Comparison of ENCODE assay signal across 22 mouse cellular contexts in the genomic region with DNA sequence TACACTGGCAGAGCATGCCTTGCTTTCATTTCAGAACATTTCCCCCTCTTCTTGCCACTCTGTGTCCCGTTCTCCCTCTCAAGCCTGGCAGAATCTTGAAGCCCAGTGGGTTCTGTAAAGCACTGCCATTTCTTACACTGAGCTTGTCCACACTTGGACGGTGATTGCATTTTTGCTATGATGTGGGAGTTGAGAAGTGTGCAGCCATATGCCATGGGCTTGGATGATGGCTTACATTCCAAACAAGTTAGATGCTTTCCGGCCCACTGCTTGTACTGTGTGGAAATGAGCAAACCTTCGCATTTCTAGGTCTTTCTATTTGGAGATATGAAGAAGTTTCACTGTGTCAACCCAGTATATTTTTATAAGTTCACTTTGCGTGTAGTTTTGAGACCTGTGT. TPM values are rescaled to one million over a fixed set of nuclear protein-coding genes. Genes with fewer than 3 reads are reported as not detected.
DNase-seq lines count a peak whose midpoint lies in the region; ATAC-seq and TF ChIP-seq lines count a peak whose summit lies in the region.
"Had no signal": no experiment of that assay in that cellular context is flagged by ENCODE, and none has a peak within 500 bp of the region (broad histone marks: within the 10 kb centered on the region; RNA-seq: fewer than 3 reads in every experiment).

No protein-coding gene starts in this region.

- TF ChIP-seq CTCF in heart, postnatal 0 days (IDR thresholded peaks at IDR 0.05; ENCODE audit: low read depth), result no peak
- no peak for TF ChIP-seq CTCF in left cerebral cortex, adult 2 months (IDR thresholded peaks at IDR 0.05)
- TF ChIP-seq CTCF in gastrocnemius, adult 2 months (IDR thresholded peaks at IDR 0.05), result no peak

- H3K9me3 ChIP-seq in heart, postnatal 0 days (replicated peaks; ENCODE audit: control insufficient read depth, low read length), result no peaks in the 10 kb centered on the region
- H3K9me3 ChIP-seq in heart, embryonic 12.5 days (replicated peaks), result no peaks in the 10 kb centered on the region
- no peaks in the 10 kb centered on the region for H3K9me3 ChIP-seq in hindbrain, embryonic 11.5 days (ENCODE audit: control insufficient read depth, low read length)
- H3K9me3 ChIP-seq: hindbrain, embryonic 12.5 days; midbrain, embryonic 12.5 days had no signal

- DNase-seq in heart, postnatal 0 days (ENCODE audit: low spot score), result no peak
- DNase-seq in left cerebral cortex, postnatal 14 days (ENCODE audit: low spot score in 2 of 2), result peak; percentile 34 to 62
- DNase-seq in left cerebral cortex, adult 2 months (ENCODE audit: extremely low spot score in 1 of 2, low spot score in 2 of 2), result no peak
- peak; percentile 49 to 72 for DNase-seq in frontal cortex, adult 2 months (ENCODE audit: extremely low spot score in 1 of 2, low spot score in 1 of 2)
- peak; percentile 54 to 59 for DNase-seq in right cerebral cortex, adult 2 months (ENCODE audit: low spot score in 2 of 2)
- no peak for DNase-seq in gastrocnemius, adult 2 months
- DNase-seq in hindbrain, embryonic 11.5 days (ENCODE audit: low spot score), result no peak
- DNase-seq: adrenal gland, postnatal 25 days; cerebellum, adult 9-10 months; gastrocnemius, postnatal 10 days; liver, postnatal 0 days; retina, postnatal 1 day; spleen, adult 18-20 months had no signal

- no peaks in the 10 kb centered on the region for H3K36me3 ChIP-seq in heart, postnatal 0 days (replicated peaks; ENCODE audit: control insufficient read depth, insufficient read depth, low read length)
- peaks cover 7% of the 10 kb centered on the region for H3K36me3 ChIP-seq in heart, embryonic 12.5 days
- H3K36me3 ChIP-seq in hindbrain, embryonic 11.5 days (ENCODE audit: control insufficient read depth, insufficient read depth, low read length), result no peaks in the 10 kb centered on the region
- H3K36me3 ChIP-seq: hindbrain, embryonic 12.5 days; midbrain, embryonic 12.5 days had no signal

- no peak overlapping the region for H3K4me2 ChIP-seq in heart, postnatal 0 days (ENCODE audit: low read depth, low read length)
- H3K4me2 ChIP-seq in heart, embryonic 12.5 days, result no peak overlapping the region
- no peak overlapping the region for H3K4me2 ChIP-seq in hindbrain, embryonic 11.5 days (replicated peaks; ENCODE audit: low read depth, low read length)
- H3K4me2 ChIP-seq: heart, embryonic 11.5 days; hindbrain, embryonic 12.5 days; liver, embryonic 11.5 days; midbrain, embryonic 12.5 days had no signal

- TF ChIP-seq EP300 in heart, postnatal 0 days (IDR thresholded peaks at IDR 0.05; ENCODE audit: low read depth), result no peak

- 0 out of 2 replicates have a peak, but pooled peaks have one; percentile 33 for ATAC-seq in heart, postnatal 0 days (ENCODE audit: insufficient read depth, low read depth)
- ATAC-seq in heart, embryonic 12.5 days (ENCODE audit: insufficient number of reproducible peaks, low FRiP score), result no peak
- ATAC-seq in hindbrain, embryonic 11.5 days (ENCODE audit: low FRiP score), result no peak
- ATAC-seq: forebrain, embryonic 16.5 days; intestine, postnatal 0 days; liver, postnatal 0 days had no signal

- H3K9ac ChIP-seq in heart, postnatal 0 days (replicated peaks; ENCODE audit: low read depth, low read length), result no peak overlapping the region
- H3K9ac ChIP-seq in heart, embryonic 12.5 days, result no peak overlapping the region
- H3K9ac ChIP-seq in hindbrain, embryonic 11.5 days (ENCODE audit: low read depth, low read length), result no peak overlapping the region
- H3K9ac ChIP-seq: hindbrain, embryonic 12.5 days; liver, postnatal 0 days; midbrain, embryonic 12.5 days had no signal

- intact Hi-C loops in left cerebral cortex, postnatal 14 days (cut with DNase I), result no loop called here
- intact Hi-C loops in left cerebral cortex, adult 2 months (cut with DNase I), result loop anchor here (2.0 to 5.0 kb wide), 3 partner anchors 24 to 202 kb away; no protein-coding TSS in a partner anchor
- intact Hi-C loops in gastrocnemius, adult 2 months (cut with DNase I), result no loop called here

- no peaks in the 10 kb centered on the region for H3K27me3 ChIP-seq in heart, postnatal 0 days (ENCODE audit: control insufficient read depth, insufficient read depth, low read length)
- no peaks in the 10 kb centered on the region for H3K27me3 ChIP-seq in heart, embryonic 12.5 days (replicated peaks)
- no peaks in the 10 kb centered on the region for H3K27me3 ChIP-seq in hindbrain, embryonic 11.5 days (ENCODE audit: control insufficient read depth, insufficient read depth, low read length)
- H3K27me3 ChIP-seq: hindbrain, embryonic 12.5 days; midbrain, embryonic 12.5 days had no signal

- H3K4me1 ChIP-seq in heart, postnatal 0 days (ENCODE audit: control insufficient read depth, insufficient read depth), result peaks cover 8% of the 10 kb centered on the region
- H3K4me1 ChIP-seq in heart, embryonic 12.5 days (replicated peaks), result peaks cover 45% of the 10 kb centered on the region
- H3K4me1 ChIP-seq in hindbrain, embryonic 11.5 days (replicated peaks; ENCODE audit: control insufficient read depth, insufficient read depth, low read length), result peaks cover 5% of the 10 kb centered on the region

- no peak overlapping the region for H3K27ac ChIP-seq in heart, postnatal 0 days (ENCODE audit: low read depth)
- H3K27ac ChIP-seq in heart, embryonic 12.5 days (ENCODE audit: poor library complexity, severe bottlenecking), result no peak overlapping the region
- no peak overlapping the region for H3K27ac ChIP-seq in left cerebral cortex, adult 2 months
- H3K27ac ChIP-seq in gastrocnemius, adult 2 months, result no peak overlapping the region
- no peak overlapping the region for H3K27ac ChIP-seq in hindbrain, embryonic 11.5 days (ENCODE audit: low read depth, low read length)
- H3K27ac ChIP-seq: hindbrain, embryonic 12.5 days; midbrain, embryonic 12.5 days had no signal

- no peak overlapping the region for H3K4me3 ChIP-seq in heart, postnatal 0 days (ENCODE audit: low read depth, low read length)
- no peak overlapping the region for H3K4me3 ChIP-seq in heart, embryonic 12.5 days
- H3K4me3 ChIP-seq in left cerebral cortex, adult 2 months, result no peak overlapping the region
- H3K4me3 ChIP-seq in gastrocnemius, adult 2 months, result no peak overlapping the region
- no peak overlapping the region for H3K4me3 ChIP-seq in hindbrain, embryonic 11.5 days (ENCODE audit: low read depth, low read length)
- H3K4me3 ChIP-seq: hindbrain, embryonic 12.5 days; midbrain, embryonic 12.5 days had no signal

- 77% methylated on average over 5 of the region's 5 CpGs for WGBS in heart, postnatal 0 days
- 73% methylated on average over 5 of the region's 5 CpGs for WGBS in heart, embryonic 12.5 days
- WGBS in hindbrain, embryonic 11.5 days, result 95% methylated on average over 5 of the region's 5 CpGs

RNA-seq across cellular contexts. Expression of a gene that starts 25.8 kb away (rescaled TPM):
- total RNA-seq in heart, postnatal 0 days (2014; rRNA removed; ENCODE audit: low replicate concordance), result 9.4 and 11.7 TPM in 2 replicates
- polyA plus RNA-seq in heart, postnatal 0 days (2015; fragmentation: Nextera tagmentation; extraction: Ambion mirVana), result 26.8 and 28.3 TPM in 2 replicates
- 114 and 117 TPM in 2 replicates for polyA plus RNA-seq in heart, embryonic 12.5 days (2016; fragmentation: Nextera tagmentation; extraction: Ambion mirVana)
- 10 to 100 TPM; 44.3 to 44.5 TPM for total RNA-seq in left cerebral cortex, postnatal 14 days (2021)
- 10 to 100 TPM; 30.7 to 32.8 TPM for total RNA-seq in left cerebral cortex, adult 2 months (2021)
- 22.8 and 24.2 TPM in 2 replicates for polyA plus RNA-seq in frontal cortex, adult 2 months (2012; rRNA removed)
- total RNA-seq in gastrocnemius, adult 2 months (2021), result 1 to 10 TPM; 2.6 to 8.5 TPM
- 44.4 and 50.6 TPM in 2 replicates for polyA plus RNA-seq in hindbrain, embryonic 11.5 days (2014; fragmentation: Nextera tagmentation; extraction: Ambion mirVana)
- total RNA-seq: megakaryocyte, adult 5-6 weeks; monocyte, adult 5-6 weeks had no signal

Comparison
In these comparisons a context has a peak if more than half of its experiments do, and no peak if none do; other contexts are left out.
1. DNase-seq: peak in left cerebral cortex, postnatal 14 days (2 of 2), frontal cortex, adult 2 months (2 of 2) and right cerebral cortex, adult 2 months (2 of 2); none in heart, postnatal 0 days (single experiment), left cerebral cortex, adult 2 months (0 of 2), gastrocnemius, adult 2 months (single experiment) and hindbrain, embryonic 11.5 days (single experiment).